Mouse (Mus musculus) brain, embryonic 14.5 days (tissue): ENCODE results near the gene Defb26.

Experiments
- CTCF ChIP-seq: fragments of 200-500 bp; IDR thresholded peaks from 2 replicates; pipeline ENCODE4 v1.5.1; 2012; ENCODE audit warnings: inconsistent platforms, mild to moderate bottlenecking, moderate library complexity, borderline replicate concordance; ENCODE audit not compliant: insufficient read depth, insufficient read length; ENCODE audit errors: extremely low read depth
- POLR2A ChIP-seq: fragments of 200-500 bp; IDR thresholded peaks from 2 replicates; pipeline ENCODE4 v1.6.1; 2012; ENCODE audit warnings: mild to moderate bottlenecking, inconsistent platforms, borderline replicate concordance; ENCODE audit not compliant: poor library complexity, insufficient read depth, insufficient read length, severe bottlenecking; ENCODE audit errors: extremely low read depth

GRCm38 (mm10) chr2:152541979-152542378 is 30.5 kb upstream of the Defb26 start:
- no peak for TF ChIP-seq POLR2A
- TF ChIP-seq CTCF, result no peak
